Mouse (Mus musculus) frontal cortex, adult (tissue): ENCODE measurements at regions not wholly inside any gene's neighbourhood (a gene's known extent, or its start where the extent isn't known, plus 50 kb on each side); places are given as distances from the start of the nearest gene placed in this dataset.

Source experiments
- ATAC-seq: cut with Nextera tagmentation; 2 replicates; pipeline ENCODE4 v1.9.2; 2017; ENCODE audit warnings: mild to moderate bottlenecking, moderate library complexity, mixed read lengths; ENCODE audit not compliant: low TSS enrichment

DNA sequence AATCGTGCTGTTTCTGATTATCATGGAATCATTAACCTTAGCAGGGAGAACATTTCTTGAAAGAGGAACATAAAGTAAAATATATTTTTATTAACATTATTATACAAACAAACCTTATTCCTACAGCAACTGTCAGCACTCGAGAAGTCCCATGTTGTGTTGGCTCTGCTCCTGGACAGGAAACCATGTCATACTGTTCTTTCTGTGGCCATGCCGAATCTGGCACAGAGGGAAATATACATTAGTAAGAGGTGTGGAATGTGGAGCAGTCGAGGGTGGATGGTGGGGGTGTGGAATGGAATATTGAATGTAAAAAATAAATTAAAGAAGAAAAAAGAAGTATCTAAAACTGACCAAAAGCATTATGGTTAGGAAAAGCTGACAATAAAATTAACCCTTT, 342.1 kb upstream of the Pmfbp1 start:
- no peak for ATAC-seq

GRCm38 (mm10) chr8:109155489-109155888, 338.3 kb upstream of the Pmfbp1 start:
- no peak for ATAC-seq

DNA sequence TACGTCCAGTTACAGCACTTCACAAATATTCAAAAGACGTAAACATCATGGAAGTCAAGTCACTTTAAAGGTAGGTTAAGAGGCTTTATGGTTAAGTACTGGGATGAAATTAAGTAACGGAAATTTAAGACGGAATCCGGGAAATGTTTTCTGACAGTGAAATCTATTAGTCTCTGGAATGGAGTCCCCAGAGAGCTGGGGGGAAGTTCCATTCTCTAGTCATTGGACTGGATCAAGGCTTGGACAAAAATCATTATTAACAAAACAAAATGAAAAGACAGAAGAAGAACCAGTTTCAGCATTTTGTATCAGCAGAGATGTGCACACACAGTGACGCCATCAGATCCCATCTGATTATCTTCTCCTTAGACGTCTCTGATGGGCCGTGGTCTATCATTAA, 337.8 kb upstream of the Pmfbp1 start:
- ATAC-seq = no peak

DNA sequence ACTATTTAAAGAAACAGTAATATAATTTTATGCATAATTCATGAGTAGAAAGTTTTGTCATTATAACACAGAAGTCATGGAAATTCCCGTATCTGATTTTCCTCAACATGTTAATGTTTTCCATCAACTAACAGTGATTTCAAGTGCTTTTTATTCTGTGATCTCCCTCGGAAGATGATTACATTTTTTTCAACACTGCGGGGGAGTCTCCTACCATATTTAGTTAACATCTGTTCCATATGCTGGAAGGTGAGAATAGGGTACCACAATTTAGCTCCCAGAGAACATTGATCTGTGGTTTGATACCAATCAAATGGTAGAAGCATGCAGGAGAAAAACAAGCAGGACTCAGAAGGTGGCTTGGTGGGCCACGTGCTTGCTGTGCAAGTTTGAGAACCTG, 321.1 kb upstream of the Pmfbp1 start:
- ATAC-seq = peak; percentile 62

- ATAC-seq = peak; percentile 99
Observed at GRCm38 (mm10) chr8:109185558-109186198, 308.1 kb upstream of the Pmfbp1 start.

- no peak for ATAC-seq
Observed at GRCm38 (mm10) chr8:109187617-109188016, 306.2 kb upstream of the Pmfbp1 start.

DNA sequence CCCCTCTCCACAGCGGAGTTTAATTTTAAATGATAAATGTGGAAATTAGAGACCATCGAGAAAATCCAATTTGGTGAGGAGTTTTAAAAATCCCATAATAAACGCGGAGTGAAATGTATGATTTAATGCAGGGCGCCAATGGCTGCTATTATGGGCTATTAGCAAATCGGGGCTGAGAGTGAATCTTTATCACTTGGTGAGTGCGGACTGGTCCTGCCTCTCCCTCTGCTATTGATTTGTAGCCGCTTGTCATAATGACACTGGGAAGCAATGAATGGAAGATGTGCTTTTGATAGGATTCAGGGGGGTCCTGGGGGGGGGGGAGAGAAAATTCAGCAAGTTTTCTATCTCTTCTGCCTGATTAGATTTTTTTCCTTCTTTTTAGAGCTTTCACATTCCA, 279.6 kb upstream of the Pmfbp1 start:
- no peak for ATAC-seq

DNA sequence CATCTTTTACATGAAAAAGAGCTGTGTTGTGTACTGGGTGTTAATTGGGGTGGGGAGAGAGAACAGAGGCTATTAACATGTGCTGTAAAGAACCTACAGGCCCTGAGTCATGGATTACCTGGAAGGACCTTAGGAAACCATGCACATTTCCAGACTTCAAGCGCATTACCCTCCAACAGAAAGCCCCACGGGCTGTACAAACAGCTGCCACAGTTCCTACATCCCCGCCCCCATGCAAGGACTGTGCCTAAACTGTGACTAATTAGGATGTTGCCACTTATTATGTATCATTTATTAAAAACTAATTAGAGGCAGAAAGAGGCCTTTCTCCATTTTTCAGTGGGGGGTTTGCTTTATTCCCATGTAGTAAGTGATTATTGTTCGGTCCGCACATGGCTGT, 277.5 kb upstream of the Pmfbp1 start:
- no peak for ATAC-seq

- no peak for ATAC-seq
Observed at GRCm38 (mm10) chr8:109217326-109217725, 276.5 kb upstream of the Pmfbp1 start.

- ATAC-seq = no peak
Observed at GRCm38 (mm10) chr8:109232281-109233234, 261.3 kb upstream of the Pmfbp1 start.

GRCm38 (mm10) chr8:109245526-109245925, 248.3 kb upstream of the Pmfbp1 start:
- ATAC-seq = 0 out of 2 replicates have a peak, but pooled peaks have one; percentile 14

DNA sequence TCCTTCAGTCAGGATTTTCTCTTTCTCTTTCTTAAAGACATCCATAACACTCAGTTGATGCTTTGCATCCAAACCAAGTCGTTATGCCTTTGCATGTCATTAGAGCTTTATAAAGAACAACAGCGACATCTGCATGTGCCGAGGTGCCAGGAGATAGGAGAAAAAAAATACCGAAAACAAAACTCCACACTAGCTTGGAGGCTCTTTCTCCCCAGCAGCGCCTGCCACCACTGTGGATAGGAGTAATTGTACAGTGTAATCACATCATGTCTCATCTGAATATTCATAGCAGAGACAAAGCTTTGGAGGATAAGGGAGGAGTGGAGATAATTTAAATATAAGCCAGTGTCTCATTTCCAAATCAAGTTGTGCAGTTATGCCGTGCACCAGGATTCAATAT, 246.0 kb upstream of the Pmfbp1 start:
- ATAC-seq = peak; percentile 58

- no peak for ATAC-seq
Observed at GRCm38 (mm10) chr8:109248356-109248755, 245.5 kb upstream of the Pmfbp1 start.

GRCm38 (mm10) chr8:109249256-109249655, 244.6 kb upstream of the Pmfbp1 start:
- no peak for ATAC-seq

GRCm38 (mm10) chr8:109249691-109250090, 244.1 kb upstream of the Pmfbp1 start:
- no peak for ATAC-seq

DNA sequence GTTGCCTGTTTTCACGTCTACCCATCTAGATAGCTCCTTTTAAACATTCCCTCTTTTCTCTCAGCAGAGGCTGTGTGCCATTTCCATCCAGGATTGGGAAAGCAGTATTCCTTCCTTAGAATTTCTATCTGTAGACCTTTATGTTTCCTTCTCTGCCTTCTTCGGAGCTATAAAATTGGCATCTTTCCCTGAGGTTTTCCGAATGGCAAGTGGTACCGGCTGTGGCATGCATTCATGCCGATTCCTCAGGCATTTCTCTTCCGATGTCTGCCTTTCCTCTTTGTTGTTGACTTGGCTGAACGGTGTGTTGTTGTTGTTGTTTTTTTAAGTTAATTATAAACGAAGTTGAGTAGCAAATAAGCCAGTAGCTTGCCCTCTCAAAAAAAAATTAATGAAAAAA, 243.3 kb upstream of the Pmfbp1 start:
- no peak for ATAC-seq

GRCm38 (mm10) chr8:109251360-109251798, 242.4 kb upstream of the Pmfbp1 start:
- ATAC-seq = no peak

- no peak for ATAC-seq
Observed at GRCm38 (mm10) chr8:109252404-109252803, 241.4 kb upstream of the Pmfbp1 start.

- no peak for ATAC-seq
Observed at GRCm38 (mm10) chr8:109279129-109279528, 214.7 kb upstream of the Pmfbp1 start.

DNA sequence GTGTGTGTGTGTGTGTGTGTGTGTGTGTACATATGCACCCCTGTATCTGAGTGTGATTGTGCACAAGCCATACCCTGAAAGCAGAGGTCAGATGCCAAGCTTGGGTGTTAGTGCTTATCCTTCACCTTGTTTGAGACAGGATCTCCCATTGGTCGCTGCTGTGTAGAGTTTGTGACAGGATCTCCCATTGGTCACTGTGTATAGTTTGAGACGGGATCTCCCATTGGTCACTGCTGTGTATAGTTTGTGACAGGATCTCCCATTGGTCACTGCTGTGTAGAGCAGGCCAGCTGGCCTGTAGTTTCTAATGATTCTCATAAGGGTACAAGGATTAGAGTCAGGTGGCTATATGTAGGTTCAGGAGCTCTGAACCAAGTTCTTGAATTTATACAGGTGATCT, 213.3 kb upstream of the Pmfbp1 start:
- ATAC-seq = no peak

DNA sequence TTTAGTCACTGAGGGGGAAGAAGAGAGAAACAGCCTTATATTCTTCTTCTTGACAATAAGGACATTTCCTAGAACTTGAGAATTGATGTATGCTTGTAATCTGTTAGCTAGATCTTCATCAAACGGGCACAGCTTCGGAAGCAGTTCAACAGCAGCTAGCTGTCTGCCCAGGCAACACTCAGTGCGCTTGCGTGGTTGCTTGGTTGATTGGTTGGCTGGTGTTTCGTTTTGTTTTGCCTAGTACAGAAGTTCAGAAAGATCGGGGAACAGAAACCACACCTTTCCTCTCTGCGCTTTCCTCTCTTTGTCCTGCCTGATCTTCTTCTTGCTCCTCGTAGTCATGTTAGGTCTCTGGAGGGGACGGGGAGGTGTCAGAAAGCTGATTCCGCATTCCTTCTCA, 212.2 kb upstream of the Pmfbp1 start:
- ATAC-seq = no peak

DNA sequence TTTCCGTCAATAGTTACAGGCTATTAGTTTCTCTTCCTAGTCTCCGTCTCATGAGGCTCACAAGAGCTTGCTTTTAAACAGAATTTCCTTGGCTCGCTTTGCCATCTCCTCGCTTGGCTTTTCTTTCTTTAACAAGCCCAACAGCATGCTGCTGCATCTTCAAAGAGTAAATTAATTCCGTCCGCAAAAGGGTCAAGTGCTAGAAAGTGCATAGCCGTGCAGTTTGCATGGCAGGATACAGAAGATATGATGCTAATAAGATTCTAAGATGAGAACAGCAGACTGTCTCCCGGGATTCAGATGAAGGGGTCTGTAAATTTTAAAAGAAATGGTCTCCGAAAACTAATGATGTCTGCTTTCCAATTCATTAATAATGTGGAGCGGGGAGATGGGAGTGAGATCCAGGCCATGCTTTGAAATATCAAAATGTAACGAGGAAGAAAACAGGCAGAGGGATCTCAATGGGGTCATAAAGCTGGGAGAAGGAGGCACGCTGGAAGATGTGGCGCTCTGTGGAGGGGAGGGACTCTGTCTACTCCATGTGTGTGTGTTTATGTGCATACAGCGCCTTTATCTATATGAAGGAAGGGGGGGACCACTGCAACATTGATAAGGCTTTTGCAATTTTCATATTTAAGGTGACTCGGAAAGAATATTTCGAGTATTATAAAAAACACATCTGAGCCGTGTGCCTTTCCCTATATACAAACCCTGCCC, 183.0 kb upstream of the Pmfbp1 start:
- ATAC-seq = no peak
